Mouse (Mus musculus) monocyte, adult 5-6 weeks (primary cell): ENCODE results near the gene Nol4l. TPM values are rescaled to one million over a fixed set of nuclear protein-coding genes. Genes with fewer than 3 reads are reported as not detected.

Experiments
- ATAC-seq: fragments of 153-309, 156-312 bp; replicated peaks from 2 replicates; pipeline ENCODE4 v1.8.0; 2017; ENCODE audit warnings: mild to moderate bottlenecking; ENCODE audit not compliant: low TSS enrichment, insufficient number of reproducible peaks, severe bottlenecking, poor library complexity, low FRiP score
- total RNA-seq: library from RNA; stranded (forward); fragments of 200-1000, 200-491, 200-594 nt; gene quantifications from 3 replicates; pipeline ENCODE4 v1.2.3, GENCODE M21; 2017

Nol4l gene
- total RNA-seq, 1 experiment from 2014 or later, result 1.3 TPM

- ATAC-seq, result no peak
Measured at GRCm38 (mm10) chr2:153433859-153434258, 95.9 kb downstream of the Nol4l start.

- no peak for ATAC-seq
Measured at GRCm38 (mm10) chr2:153432492-153432891, 97.3 kb downstream of the Nol4l start.

- ATAC-seq, result no peak
Measured at GRCm38 (mm10) chr2:153430571-153430970, 99.2 kb downstream of the Nol4l start.

DNA sequence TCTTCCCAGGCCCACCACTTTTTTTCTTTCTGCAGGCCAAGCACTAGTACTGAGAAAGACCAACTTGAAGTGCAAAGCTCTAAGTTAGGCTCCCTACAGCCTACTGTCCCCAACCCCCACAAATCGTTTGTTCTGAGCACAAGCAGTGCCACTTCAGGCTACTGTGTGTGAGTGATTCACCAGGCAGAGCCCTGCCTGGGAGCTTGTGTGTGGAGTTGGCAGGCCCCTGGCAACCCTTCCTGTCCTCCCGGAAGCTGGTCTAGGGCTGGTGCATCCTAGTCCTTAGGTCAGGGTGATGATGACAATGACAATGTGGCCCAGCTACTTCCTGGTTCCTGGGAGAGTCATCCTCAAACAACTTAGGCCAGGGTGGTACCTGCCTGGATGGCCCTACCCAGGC, 101.3 kb downstream of the Nol4l start:
- ATAC-seq, result no peak

DNA sequence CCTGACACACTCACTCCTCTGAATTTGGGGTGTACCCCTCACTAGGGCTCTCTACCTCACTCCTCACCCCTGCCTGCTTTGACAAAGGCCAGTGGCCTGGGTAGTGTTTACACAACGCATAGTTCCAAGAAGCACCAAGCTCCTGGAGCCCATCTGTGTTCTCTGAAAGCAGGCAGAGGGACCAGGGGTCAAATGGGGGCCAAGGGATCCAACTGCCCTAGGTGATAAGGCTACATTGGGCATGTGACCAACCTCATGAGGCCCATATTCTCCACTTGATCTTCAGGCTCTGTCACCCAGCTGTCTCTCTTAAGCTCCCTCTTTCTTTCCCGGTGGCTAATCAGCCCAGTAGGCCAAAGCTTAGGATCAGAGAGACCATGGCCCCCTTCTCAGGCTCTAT, 102.8 kb downstream of the Nol4l start:
- no peak for ATAC-seq

- no peak for ATAC-seq
Measured at GRCm38 (mm10) chr2:153425998-153426670, 103.6 kb downstream of the Nol4l start.

GRCm38 (mm10) chr2:153425124-153425844, 104.5 kb downstream of the Nol4l start:
- ATAC-seq, result no peak

GRCm38 (mm10) chr2:153424557-153424956, 105.2 kb downstream of the Nol4l start:
- ATAC-seq, result no peak

GRCm38 (mm10) chr2:153423113-153423512, 106.7 kb downstream of the Nol4l start:
- ATAC-seq, result no peak

DNA sequence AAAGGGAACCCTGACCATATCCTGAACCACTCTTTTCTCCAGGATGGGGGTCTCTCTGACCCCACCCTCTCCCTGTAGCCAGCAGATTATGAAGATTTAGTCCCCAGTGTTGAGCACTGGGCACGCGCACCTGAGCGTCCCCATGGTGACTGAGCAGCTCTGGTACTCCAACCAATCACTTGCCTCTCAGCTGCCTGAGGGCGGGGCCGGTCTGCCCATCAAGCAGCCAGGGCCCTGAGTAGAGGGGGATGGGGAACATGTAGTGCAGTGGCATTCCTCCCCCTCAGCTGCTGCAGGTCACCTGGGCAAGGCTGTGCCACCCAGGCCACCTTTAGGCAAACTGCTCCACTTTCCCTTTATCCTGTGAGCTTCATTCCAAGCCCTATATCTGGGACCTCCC, 107.7 kb downstream of the Nol4l start:
- no peak for ATAC-seq

DNA sequence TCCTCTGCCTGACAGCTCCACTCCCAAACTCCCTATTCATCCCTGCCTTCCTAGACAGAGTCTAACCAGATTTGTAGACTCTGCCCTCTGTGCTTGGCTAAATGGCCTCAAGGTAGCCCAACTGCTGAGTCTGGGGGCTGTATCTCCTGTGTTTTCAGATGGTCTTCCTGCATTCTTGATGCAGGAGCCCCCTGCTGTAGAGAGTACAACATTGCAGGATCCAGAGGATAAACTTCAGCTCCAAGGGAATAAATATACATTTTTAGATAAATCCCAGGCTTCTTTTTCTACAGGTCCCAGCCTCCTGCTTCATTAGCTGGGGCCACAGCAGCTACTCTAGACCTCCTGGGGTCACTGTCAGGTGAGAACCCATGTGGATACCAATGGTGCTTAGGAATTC, 108.5 kb downstream of the Nol4l start:
- no peak for ATAC-seq

DNA sequence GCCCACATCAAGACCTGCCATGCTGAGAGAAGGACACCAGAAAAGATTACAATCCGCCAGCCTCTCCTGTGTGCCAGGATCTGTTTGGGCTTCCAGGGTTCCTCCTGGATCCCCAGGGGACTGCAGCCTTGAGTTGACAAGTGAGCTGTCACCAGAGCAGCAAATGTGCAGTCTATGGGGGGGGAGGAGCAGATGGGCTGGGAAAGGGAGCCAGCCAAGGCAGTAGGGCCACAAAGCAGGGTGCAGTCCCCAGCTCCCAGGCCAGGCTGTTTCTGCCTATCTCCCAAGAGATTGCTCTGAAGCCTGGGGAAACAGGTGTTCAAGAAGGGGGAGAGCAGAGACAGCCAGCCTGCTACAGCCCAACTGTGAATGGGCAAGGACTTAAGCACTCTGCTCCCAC, 111.4 kb downstream of the Nol4l start:
- no peak for ATAC-seq

DNA sequence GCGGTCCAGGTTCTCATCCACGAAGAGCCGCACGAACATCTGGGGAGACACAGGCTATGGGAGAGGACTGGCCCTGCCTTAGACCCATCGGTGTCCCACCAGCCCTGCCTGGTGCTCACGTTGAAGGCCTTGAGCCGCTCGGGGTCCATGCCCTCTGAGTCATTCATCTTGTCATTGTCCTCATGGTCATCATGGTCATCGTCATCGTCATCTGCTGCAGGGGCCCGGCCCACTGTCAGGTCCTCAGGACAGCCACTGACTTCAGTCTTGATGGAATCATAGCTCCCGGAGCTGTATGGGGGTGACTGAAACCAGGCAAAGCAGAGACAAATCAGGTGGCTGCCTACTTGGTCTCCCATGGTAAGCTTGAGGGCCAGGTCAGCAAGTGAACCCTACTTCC, 111.9 kb downstream of the Nol4l start:
- ATAC-seq, result no peak

- no peak for ATAC-seq
Measured at GRCm38 (mm10) chr2:153414607-153415006, 115.2 kb downstream of the Nol4l start.

DNA sequence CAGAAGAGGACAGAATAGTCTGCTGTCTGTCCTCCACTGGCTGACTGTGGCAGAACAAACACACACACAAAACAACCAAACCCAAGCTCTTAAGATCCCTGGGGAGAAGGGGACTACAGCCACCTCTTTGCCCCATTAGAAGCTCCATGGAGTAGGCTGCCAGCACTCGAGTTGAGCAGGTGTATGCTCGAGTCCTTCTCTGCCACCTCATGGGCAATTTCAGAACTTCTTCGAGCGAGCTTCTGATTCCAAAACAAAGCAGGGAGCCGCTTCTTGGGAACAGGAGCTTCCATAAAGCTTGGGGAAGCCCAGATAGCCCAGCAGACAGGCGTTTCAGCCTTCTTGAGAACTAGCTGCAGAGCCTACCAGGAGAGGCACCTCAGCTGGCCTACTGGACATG, 117.2 kb downstream of the Nol4l start:
- ATAC-seq, result no peak

GRCm38 (mm10) chr2:153411557-153411956, 118.2 kb downstream of the Nol4l start:
- no peak for ATAC-seq

- no peak for ATAC-seq
Measured at GRCm38 (mm10) chr2:153408971-153409370, 120.8 kb downstream of the Nol4l start.

DNA sequence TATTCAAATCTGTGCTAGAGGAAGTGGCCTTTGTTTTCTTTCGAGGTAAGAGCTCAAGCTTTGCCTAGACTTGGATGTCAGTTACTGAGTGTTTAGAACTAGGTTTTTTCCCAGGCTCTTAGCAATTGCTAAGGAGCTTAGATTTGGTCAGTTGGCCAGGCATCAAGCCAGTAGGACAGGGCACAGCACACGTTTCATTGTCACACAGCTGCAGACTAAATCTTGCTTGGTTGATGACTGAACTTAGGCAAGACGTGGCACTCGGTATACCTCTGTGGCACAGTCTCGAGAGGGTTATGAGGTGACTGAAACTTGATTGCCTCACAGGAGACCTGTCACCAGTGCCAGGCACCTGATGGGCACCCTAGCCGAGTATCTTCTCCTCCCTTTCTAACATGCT, 122.9 kb downstream of the Nol4l start:
- no peak for ATAC-seq

DNA sequence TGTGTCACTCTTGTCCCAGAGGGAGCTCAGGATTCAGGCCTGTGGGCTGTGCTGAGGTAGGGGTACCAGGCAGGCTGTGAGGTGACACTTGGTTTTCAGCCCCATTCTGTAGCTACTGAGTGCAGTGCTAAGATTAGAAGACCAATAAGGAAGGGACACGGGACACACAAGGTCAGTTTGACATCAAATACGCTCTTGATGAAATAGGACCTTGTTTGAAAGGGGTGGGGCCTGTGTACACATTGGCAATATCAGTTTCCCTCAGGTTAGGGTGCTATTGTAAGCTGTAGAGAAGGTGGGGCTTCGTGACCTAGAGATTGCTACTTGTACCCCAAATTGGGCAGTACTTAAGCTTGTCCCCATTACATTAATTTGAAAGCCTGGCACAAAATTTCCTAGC, 124.9 kb downstream of the Nol4l start:
- no peak for ATAC-seq

DNA sequence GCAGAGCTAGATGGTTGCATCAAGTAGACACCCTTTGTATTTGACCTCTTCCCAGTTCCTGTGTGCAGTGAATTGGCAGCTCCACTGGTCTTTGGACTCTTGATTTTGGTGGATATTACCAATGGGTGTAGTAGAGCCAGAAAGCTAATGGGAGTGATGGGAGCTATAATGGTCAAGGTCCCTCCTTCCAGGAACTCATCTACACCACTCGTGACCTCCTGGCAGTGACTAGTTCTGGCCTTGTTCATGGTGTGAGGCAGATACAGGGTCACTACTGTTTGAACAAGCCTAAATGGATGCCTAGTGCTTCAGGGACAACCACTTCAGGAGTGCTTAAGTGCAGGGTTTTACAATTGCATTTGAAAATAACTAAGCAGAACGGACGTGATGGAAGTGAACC, 125.7 kb downstream of the Nol4l start:
- no peak for ATAC-seq
